Mouse (Mus musculus) myocyte (in vitro differentiated cells): ENCODE data around the gene Olfr987.

Experiments
- CEBPB ChIP-seq: IDR thresholded peaks from 2 replicates; pipeline ENCODE4 v1.6.1; 2011; ENCODE audit warnings: mild to moderate bottlenecking, moderate library complexity; ENCODE audit not compliant: poor library complexity, insufficient read depth, severe bottlenecking
- MAX ChIP-seq: IDR thresholded peaks from one replicate; pipeline ENCODE4 v1.6.1; 2011; ENCODE audit warnings: low read depth, mild to moderate bottlenecking, control low read depth
- MYOD1 ChIP-seq, 3 experiments: IDR thresholded peaks; one replicate each; pipeline ENCODE4 v1.6.1; 2011; ENCODE audit warnings: control low read depth in 2 of 3, low read depth in 2 of 3, mild to moderate bottlenecking in 2 of 3, moderate library complexity in 1 of 3; ENCODE audit not compliant: insufficient read length in 2 of 3, control insufficient read depth in 1 of 3
- MYOG ChIP-seq, 3 experiments: IDR thresholded peaks; one replicate each; pipeline ENCODE4 v1.6.1; 2011; ENCODE audit warnings: control low read depth in 2 of 3, low read depth in 2 of 3, mild to moderate bottlenecking in 2 of 3; ENCODE audit not compliant: insufficient read length in 2 of 3, control insufficient read depth in 1 of 3, insufficient read depth in 1 of 3
- POLR2A ChIP-seq: IDR thresholded peaks from one replicate; pipeline ENCODE4 v1.6.1; 2011; ENCODE audit warnings: low read depth, mild to moderate bottlenecking, control low read depth, moderate library complexity; ENCODE audit not compliant: insufficient read length
- POLR2AphosphoS2 ChIP-seq: IDR thresholded peaks from one replicate; pipeline ENCODE4 v1.6.1; 2011; ENCODE audit warnings: low read depth, control low read depth; ENCODE audit not compliant: insufficient read length
- REST ChIP-seq: IDR thresholded peaks from one replicate; pipeline ENCODE4 v1.6.1; 2011; ENCODE audit warnings: mild to moderate bottlenecking, control low read depth, moderate library complexity; ENCODE audit not compliant: insufficient read depth, insufficient read length
- TCF12 ChIP-seq: IDR thresholded peaks from one replicate; pipeline ENCODE4 v1.6.1; 2011; ENCODE audit warnings: mild to moderate bottlenecking, control low read depth; ENCODE audit not compliant: poor library complexity, insufficient read depth, severe bottlenecking
- TCF3 ChIP-seq: IDR thresholded peaks from one replicate; pipeline ENCODE4 v1.6.1; 2011; ENCODE audit warnings: low read depth, control low read depth; ENCODE audit not compliant: insufficient read length
- USF1 ChIP-seq: IDR thresholded peaks from one replicate; pipeline ENCODE4 v1.6.1; 2011; ENCODE audit warnings: low read depth, mild to moderate bottlenecking, control low read depth, moderate library complexity

- no peak for TF ChIP-seq POLR2A
- no peak for TF ChIP-seq MYOG (IDR thresholded peaks at IDR 0.05; ENCODE audit: control insufficient read depth in 1 of 3, insufficient read depth in 1 of 3, insufficient read length in 2 of 3, low read depth in 2 of 3)
- TF ChIP-seq USF1 = no peak
- TF ChIP-seq MAX = no peak
- no peak for TF ChIP-seq CEBPB
- TF ChIP-seq MYOD1 (IDR thresholded peaks at IDR 0.05; ENCODE audit: control insufficient read depth in 1 of 3, insufficient read length in 2 of 3, low read depth in 2 of 3) = no peak
- no peak for TF ChIP-seq POLR2AphosphoS2
- TF ChIP-seq TCF3 = no peak
- TF ChIP-seq REST = no peak
- no peak for TF ChIP-seq TCF12
These were observed 54.5 kb downstream of the Olfr987 start for GRCm38 (mm10) chr2:85284626-85285025.
